Mouse (Mus musculus) neural tube, embryonic 14.5 days (tissue): ENCODE data around the gene Dennd4c. TPM values are rescaled to one million over a fixed set of nuclear protein-coding genes. Genes with fewer than 3 reads are reported as not detected.

Source experiments
- ATAC-seq: fragments of 200-750 bp; cut with Nextera tagmentation; 2 replicates; pipeline ENCODE4 v1.8.0; 2017; ENCODE audit warnings: low read depth, mild to moderate bottlenecking, moderate TSS enrichment, moderate library complexity
- H3K27ac ChIP-seq: fragments of 300-500 bp; sonication (generic); 2 replicates; pipeline ENCODE4 v1.5.1; 2014; ENCODE audit warnings: low read depth, mild to moderate bottlenecking, control low read depth, low read length, moderate library complexity, mixed read lengths
- H3K27me3 ChIP-seq: fragments of 300-500 bp; sonication (generic); 2 replicates; pipeline ENCODE4 v1.6.1; 2014; ENCODE audit warnings: low read length; ENCODE audit not compliant: control insufficient read depth, insufficient read depth
- H3K36me3 ChIP-seq: fragments of 300-500 bp; sonication (generic); 2 replicates; pipeline ENCODE4 v1.6.1; 2014; ENCODE audit warnings: low read length, mixed read lengths; ENCODE audit not compliant: control insufficient read depth, insufficient read depth
- H3K4me1 ChIP-seq: fragments of 300-500 bp; sonication (generic); 2 replicates; pipeline ENCODE4 v1.6.1; 2014; ENCODE audit warnings: low read length; ENCODE audit not compliant: control insufficient read depth, insufficient read depth
- H3K4me2 ChIP-seq: fragments of 300-500 bp; sonication (generic); 2 replicates; pipeline ENCODE4 v1.6.1; 2014; ENCODE audit warnings: mild to moderate bottlenecking, low read depth, low read length, control low read depth
- H3K4me3 ChIP-seq: fragments of 300-500 bp; sonication (generic); 2 replicates; pipeline ENCODE4 v1.5.1; 2014; ENCODE audit warnings: low read depth, low read length, control low read depth, mixed read lengths
- H3K9ac ChIP-seq: fragments of 300-500 bp; sonication (generic); replicated peaks from 2 replicates; pipeline ENCODE4 v1.6.1; 2014; ENCODE audit warnings: low read depth, mild to moderate bottlenecking, control low read depth, low read length, mixed read lengths
- H3K9me3 ChIP-seq: fragments of 300-500 bp; sonication (generic); 2 replicates; pipeline ENCODE4 v1.6.1; 2016; ENCODE audit warnings: low read length; ENCODE audit not compliant: control insufficient read depth
- WGBS: fragments of 180-500 bp; shearing (Covaris S2); extraction: QIAGEN DNeasy Blood & Tissue Kit; methylation state at CpG from one replicate; pipeline ENCODE4 v1.1.7; 2014; 5-methylcytosine and 5-hydroxymethylcytosine counted together
- polyA plus RNA-seq: library from polyadenylated mRNA; unstranded; fragments of >200 nt; fragmentation: Nextera tagmentation; extraction: Ambion mirVana; gene quantifications from 2 replicates; pipeline ENCODE4 v1.2.1, GENCODE M21; 2014

Dennd4c gene
- 4.3 and 5.3 TPM in 2 replicates for polyA plus RNA-seq

DNA sequence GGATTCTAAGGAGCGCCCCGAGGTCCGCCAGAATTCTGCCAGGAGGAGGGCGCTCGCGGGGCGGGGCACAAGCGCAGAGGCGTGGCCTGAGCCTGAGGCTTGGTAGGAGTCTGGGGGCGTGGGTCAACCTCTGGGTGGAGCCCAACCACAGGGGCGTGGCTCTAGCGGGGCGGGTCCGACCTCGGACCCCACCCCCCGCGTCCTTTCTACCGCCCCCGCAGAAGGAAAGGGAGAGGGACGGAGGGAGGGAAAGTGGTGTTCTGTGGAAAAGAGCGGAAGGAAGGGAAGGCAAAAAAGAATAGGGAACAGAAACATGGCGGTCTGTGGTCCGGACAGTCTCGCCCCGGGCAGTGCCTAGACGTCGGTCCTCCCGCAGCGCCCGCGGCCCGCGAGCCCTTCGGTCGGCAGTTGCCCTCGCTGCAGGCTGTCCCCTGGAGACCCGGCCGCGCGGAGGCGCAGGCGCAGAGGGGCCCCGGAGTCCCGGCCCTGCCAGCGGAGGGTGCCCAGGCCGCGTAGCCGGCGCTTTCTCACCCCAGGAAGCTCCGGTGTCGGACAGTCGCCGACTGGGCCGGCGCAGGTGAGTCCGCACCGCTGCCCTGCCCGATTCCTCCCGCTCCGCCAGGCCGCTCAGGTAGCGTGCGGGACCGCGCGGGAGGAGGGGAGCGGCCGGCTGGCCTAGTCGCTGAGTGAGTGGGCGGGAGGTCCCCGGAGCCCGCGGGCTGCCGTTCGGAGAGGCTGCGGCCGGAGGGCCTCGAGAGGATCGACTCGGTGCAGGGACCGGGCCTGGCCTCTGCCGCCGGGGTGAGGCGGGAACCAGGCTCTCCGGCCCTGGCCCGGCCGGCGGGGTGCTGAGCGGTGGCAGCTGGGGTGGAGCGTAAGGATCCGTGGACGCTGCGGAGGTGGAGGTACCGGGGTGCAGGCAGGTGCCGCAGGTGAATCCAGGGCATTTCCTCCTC, at the start of gene Dennd4c:
Dennd4c (plus strand) TSS at position 220 of the 956 bp plus-strand sequence.
- H3K4me2 ChIP-seq = peak within 1 kb of the TSS; percentile 92
- H3K9ac ChIP-seq = peak within 1 kb of the TSS; percentile 93
- no peaks in the 10 kb centered on the region for H3K9me3 ChIP-seq
- H3K4me3 ChIP-seq = peak within 1 kb of the TSS; percentile 98
- H3K4me1 ChIP-seq = peaks cover 10% of the 10 kb centered on the region; the same call in 1 of the 2 replicates
- peak within 1 kb of the TSS; percentile 76 for H3K27ac ChIP-seq
- H3K27me3 ChIP-seq = peaks cover 2% of the 10 kb centered on the region; the same call in 1 of the 2 replicates
- WGBS = under 1% methylated on average over 73 of the region's 95 CpGs
- no peaks in the 10 kb centered on the region for H3K36me3 ChIP-seq
- ATAC-seq = peak; percentile 94

DNA sequence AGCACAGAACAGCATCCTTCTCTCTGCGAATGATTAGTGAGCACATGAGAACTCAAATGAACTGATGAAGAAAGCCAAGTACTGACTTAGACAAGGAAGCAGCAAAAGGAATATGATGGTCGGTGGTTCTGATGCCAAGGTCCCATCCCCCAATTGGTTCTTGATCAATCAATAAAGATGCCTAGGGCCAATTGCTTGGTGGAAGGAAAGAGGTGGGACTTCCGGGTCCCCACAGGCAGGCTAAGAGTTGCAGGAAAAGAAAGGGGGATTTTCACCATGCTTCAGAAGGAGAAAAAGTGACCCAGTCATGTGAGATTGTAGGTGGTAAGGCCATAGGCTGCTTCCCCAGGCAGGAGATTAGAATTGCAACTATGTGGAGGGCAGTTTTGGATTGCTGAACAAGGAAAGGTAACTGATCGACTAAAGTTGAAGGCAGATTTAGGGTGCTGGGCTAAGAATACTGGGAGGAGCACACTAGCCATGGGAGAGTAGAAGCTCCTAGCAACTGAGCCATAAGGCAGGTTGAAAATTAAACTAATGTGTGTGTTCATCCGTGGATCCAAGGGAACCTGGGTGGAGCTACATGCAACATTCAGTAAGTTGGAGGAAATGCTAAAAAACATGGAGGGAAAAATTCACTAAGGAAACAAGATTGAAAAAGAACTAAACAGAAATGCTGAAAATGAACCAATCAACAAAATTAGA, 49.0 kb upstream of the Dennd4c start:
- Histone ChIP-seq H3K27ac (no peak overlapping the region), H3K36me3 (no peaks in the 10 kb centered on the region), H3K4me3 (no peak overlapping the region), H3K9me3 (no peaks in the 10 kb centered on the region), H3K4me2 (no peak overlapping the region), H3K27me3 (no peaks in the 10 kb centered on the region), H3K9ac (no peak overlapping the region), H3K4me1 (no peaks in the 10 kb centered on the region)
- ATAC-seq = no peak
- WGBS = 80% methylated on average over 5 of the region's 5 CpGs

DNA sequence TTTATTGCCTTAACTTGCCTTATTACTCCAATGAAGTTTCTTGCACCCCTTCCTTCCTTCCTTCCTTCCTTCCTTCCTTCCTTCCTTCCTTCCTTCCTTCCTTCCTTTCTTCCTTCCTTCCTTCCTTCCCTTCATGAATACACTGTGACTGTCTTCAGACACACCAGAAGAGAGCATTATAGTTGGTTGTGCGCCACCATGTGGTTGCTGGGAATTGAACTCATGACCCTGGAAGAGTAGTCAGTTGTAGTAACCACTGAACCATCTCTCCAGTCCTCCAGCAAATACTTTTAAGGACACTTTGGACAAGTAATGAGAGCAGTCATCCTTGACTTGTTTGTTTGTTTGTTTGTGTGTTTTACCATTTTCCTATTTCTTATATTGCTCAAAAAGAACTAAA, 39.6 kb upstream of the Dennd4c start:
- H3K27ac ChIP-seq = no peak overlapping the region
- no peak overlapping the region for H3K4me3 ChIP-seq
- H3K4me2 ChIP-seq = no peak overlapping the region
- H3K27me3 ChIP-seq = no peaks in the 10 kb centered on the region
- no peaks in the 10 kb centered on the region for H3K36me3 ChIP-seq
- H3K9ac ChIP-seq = no peak overlapping the region
- no peaks in the 10 kb centered on the region for H3K4me1 ChIP-seq
- H3K9me3 ChIP-seq = no peaks in the 10 kb centered on the region
- ATAC-seq = no peak
- 47% methylated on average over 1 of the region's 1 CpGs for whole genome bisulfite sequencing

DNA sequence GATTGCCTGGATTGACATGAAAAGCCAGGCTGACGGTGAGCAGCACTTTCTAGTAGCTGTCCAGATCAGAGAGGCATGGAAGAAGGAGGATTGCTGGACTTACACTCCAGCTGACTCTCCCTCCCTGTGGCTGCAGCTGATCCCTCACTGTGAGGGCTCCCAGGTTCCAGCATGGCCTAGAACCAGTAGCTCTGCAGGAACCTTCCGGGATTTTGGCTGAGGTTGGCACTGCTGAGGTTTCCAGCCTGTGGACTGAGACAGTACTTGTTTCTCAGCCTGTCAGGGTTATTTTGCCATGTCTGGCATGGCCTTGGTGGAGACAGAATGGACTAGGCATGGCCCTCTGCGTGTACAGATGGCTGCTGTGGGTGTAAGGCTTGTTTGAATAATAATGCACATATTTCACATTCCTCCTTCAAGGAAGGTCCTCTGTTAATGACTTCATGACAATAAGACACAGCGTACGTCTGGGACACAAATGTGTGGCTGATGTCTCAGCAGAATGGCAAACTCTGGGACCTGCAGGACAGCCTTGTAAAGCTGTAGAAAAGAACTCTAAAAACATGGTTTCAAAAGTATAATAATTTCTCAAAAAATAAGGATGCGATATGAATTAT, 38.2 kb upstream of the Dennd4c start:
- no peaks in the 10 kb centered on the region for H3K9me3 ChIP-seq
- no peaks in the 10 kb centered on the region for H3K36me3 ChIP-seq
- no peak overlapping the region for H3K4me3 ChIP-seq
- no peaks in the 10 kb centered on the region for H3K4me1 ChIP-seq
- H3K27ac ChIP-seq = no peak overlapping the region
- ATAC-seq = no peak
- H3K27me3 ChIP-seq = no peaks in the 10 kb centered on the region
- 65% methylated on average over 6 of the region's 6 CpGs for WGBS
- no peak overlapping the region for H3K9ac ChIP-seq
- no peak overlapping the region for H3K4me2 ChIP-seq

DNA sequence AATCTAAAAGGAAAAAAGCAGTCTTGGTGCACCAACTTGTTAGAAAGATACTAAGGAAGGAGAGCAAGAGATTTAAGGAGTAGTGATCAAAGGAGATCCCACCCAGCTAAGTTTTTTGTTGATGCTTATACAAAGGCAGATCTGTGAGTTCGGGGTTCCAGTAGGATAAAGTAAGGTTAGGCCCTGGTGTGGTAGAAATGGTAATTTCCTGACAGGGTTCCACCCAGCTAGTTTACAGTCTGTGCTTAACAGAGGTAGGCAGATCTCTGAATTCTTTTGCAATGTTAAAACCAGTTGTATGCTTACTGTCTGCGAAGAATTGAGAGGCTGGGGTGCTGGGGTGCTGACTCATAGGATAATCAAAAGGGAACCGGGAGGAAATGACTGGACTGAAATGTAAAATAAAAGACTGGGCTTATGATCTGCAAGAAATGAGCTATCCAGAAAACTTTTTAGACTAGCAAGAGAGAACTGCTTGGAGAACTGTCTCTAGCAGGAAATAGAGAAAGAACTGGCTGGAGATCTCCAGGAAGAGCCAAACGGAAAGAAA, 37.6 kb upstream of the Dennd4c start:
- no peak overlapping the region for H3K4me3 ChIP-seq
- ATAC-seq = no peak
- no peaks in the 10 kb centered on the region for H3K27me3 ChIP-seq
- H3K4me1 ChIP-seq = no peaks in the 10 kb centered on the region
- 71% methylated on average over 4 of the region's 4 CpGs for WGBS
- H3K9ac ChIP-seq = no peak overlapping the region
- no peak overlapping the region for H3K27ac ChIP-seq
- H3K36me3 ChIP-seq = no peaks in the 10 kb centered on the region
- no peaks in the 10 kb centered on the region for H3K9me3 ChIP-seq
- H3K4me2 ChIP-seq = no peak overlapping the region

DNA sequence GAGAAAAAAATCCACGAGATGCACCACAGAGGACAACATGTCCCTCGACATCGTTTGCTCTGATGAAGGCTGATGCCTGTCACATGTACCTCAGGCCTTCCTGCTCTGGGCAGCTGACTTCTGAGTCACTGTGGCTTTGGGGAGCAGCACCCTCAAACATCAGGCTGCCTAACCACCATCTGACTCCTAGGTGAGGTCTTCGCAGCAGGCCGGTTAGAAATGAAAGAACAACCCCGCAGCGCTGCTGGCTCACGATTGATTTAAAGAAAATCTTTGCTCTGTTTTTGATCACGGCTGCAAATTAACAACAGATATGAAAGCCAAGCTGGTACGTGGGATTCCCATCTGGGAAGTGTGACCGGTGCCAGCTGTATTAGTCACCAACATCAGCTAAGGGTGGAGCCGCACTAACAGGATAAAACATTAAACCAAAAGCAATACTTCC, 35.6 kb upstream of the Dennd4c start:
- 89% methylated on average over 12 of the region's 12 CpGs for WGBS
- Histone ChIP-seq H3K27ac (no peak overlapping the region), H3K9me3 (no peaks in the 10 kb centered on the region), H3K4me3 (no peak overlapping the region), H3K27me3 (no peaks in the 10 kb centered on the region), H3K36me3 (no peaks in the 10 kb centered on the region), H3K9ac (no peak overlapping the region), H3K4me1 (no peaks in the 10 kb centered on the region), H3K4me2 (no peak overlapping the region)
- no peak for ATAC-seq

DNA sequence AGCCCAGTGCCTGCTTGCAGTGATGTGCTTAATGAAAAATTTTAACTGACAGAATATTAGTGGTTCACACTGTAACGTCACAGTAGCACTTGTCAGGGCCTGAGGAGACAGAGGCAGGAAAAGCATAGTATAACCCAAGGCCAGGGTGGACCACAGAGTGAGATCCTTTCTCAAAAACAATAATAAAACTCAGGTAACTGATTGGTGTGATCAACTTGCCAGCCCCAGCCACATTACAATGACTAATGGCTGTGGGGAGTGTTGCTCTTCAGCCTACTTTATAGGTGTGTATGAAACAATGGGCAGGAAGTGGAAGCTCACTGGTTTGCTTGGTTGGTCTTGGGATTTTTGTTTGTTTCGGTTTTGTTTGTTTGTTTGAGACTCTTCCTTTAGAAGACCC, 34.8 kb upstream of the Dennd4c start:
- WGBS = 66% methylated on average over 2 of the region's 2 CpGs
- ATAC-seq = no peak

DNA sequence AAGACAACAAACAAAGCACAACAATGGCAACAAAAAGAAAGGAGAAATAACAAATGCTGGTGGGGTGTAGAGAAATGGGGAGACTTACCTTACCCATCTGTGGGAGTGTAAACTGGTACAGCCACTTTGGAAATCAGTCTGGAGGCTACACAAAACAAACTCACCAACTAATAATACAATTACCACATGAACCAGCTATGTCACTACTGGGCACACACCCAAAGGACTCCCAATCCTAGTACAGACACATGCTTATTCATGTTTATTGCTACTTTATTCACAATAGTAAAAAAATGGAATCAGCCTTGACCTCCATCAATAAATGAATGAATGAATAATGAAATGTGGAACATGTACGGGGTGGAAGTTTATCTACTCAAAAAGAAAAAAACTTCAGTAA, 33.0 kb upstream of the Dennd4c start:
- H3K9ac ChIP-seq = no peak overlapping the region
- H3K9me3 ChIP-seq = no peaks in the 10 kb centered on the region
- H3K36me3 ChIP-seq = no peaks in the 10 kb centered on the region
- H3K4me2 ChIP-seq = no peak overlapping the region
- no peak overlapping the region for H3K27ac ChIP-seq
- H3K4me1 ChIP-seq = no peaks in the 10 kb centered on the region
- no peaks in the 10 kb centered on the region for H3K27me3 ChIP-seq
- no peak for ATAC-seq
- no peak overlapping the region for H3K4me3 ChIP-seq
- 98% methylated on average over 1 of the region's 1 CpGs for WGBS

More for the DNA sequence above, 34.8 kb upstream of the Dennd4c start:
- no peaks in the 10 kb centered on the region for H3K9me3 ChIP-seq
- no peak overlapping the region for H3K4me3 ChIP-seq
- H3K27ac ChIP-seq = no peak overlapping the region
- no peaks in the 10 kb centered on the region for H3K27me3 ChIP-seq
- no peak overlapping the region for H3K9ac ChIP-seq
- no peaks in the 10 kb centered on the region for H3K36me3 ChIP-seq
- H3K4me1 ChIP-seq = no peaks in the 10 kb centered on the region
- no peak overlapping the region for H3K4me2 ChIP-seq
